Mouse (Mus musculus): Measurements from ENCODE around the gene Mrto4. TPM values are rescaled to one million over a fixed set of nuclear protein-coding genes. Genes with fewer than 3 reads are reported as not detected.
A peak's percentile ranks its signal among the peaks of the same experiment; 100 is the strongest.
"Not testable (repeated sequence)": the region's sequence is repeated elsewhere in the genome, so short reads cannot be mapped to it uniquely, and the experiment has no call there.

The Mrto4 gene
- 10 to 100 TPM; 58.8 to 60.6 TPM for total RNA-seq (2021)
- long read RNA-seq, experiment 1, transcript Mrto4-202 (8 exons, 1,221 nt) = major isoform, 21 of 27 reads
- long read RNA-seq, experiment 1, partial matches to known transcripts = 0 of 27 reads
- long read RNA-seq, experiment 1, other reads (novel, unspliced or antisense) = 6 of 27 reads
- long read RNA-seq, experiment 2, transcript Mrto4-202 (8 exons, 1,221 nt) = major isoform, 50 of 56 reads
- long read RNA-seq, experiment 2, partial matches to known transcripts = 1 of 56 reads
- long read RNA-seq, experiment 2, other reads (novel, unspliced or antisense) = 5 of 56 reads

DNA sequence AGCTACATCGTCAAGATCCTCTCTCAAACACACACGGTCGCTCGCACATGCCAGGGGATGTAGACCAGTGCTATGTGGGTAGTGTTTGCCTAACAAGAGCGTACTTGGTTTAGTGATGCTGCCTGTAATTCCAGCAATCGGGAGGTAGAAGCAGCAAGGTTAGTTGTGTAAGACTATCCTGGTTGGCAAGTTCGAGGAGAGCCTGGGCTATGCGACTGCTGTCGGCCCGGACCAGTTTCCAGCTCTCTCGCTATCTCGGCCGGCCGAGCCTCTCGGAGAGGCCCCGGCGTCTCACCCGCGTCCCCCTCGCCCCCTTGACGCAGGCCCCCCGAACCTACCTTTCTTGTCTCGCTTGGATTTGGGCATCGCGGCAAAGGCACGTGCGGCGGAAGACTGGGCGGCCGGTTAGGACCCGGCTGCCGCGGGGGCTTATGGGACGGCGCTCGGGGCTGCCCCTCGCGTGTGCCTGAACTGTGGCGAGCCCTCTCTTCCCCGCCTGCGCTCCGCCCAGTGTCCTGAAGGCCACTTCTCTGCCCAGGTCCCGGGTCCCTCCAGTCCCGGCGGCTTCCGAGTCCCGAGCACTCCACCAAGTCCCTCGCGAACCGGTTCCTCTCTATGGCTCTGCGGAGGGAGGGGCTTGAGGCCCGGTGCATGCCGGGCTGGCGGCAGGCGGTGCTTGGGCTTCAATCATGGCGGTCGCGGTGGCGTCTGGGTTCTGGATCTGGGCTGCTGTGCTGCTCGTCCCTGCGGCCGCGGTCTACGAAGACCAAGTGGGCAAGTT lies at the start of gene Mrto4, which contains the start of the genes Emc1 and Ubr4:
Gene Mrto4, minus strand, starts transcription at position 646 of the 781 bp plus-strand sequence.
Gene Emc1, plus strand, starts transcription at position 657 of the 781 bp plus-strand sequence.
Gene Ubr4, plus strand, starts transcription at position 679 of the 781 bp plus-strand sequence.
- DNase-seq (ENCODE audit: low spot score in 2 of 2) = peak; percentile 82

DNA sequence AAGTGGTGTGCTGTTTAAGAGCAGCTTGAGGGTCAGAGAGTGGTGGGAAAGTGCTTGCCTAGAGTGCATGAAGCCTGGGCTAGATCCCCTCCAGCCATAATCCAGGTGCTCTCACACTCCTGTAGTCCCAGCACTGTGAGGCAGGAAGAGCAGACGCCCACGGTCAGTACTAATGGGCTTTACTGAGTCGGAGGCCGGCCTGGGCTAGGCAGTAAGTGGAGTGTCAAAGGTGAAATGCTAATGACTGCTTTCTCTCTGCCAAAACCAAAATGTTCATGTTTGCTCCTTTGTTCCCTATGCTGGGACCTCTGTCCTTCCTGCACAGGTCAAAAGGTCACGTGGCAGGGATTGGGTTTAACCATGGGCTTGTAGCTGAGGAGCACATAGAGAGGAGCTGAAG lies 48.1 kb upstream of the Mrto4 start:
- DNase-seq (ENCODE audit: low spot score in 2 of 2) = no peak

GRCm38 (mm10) chr4:139395431-139395830 lies 43.1 kb upstream of the Mrto4 start:
- no peak for DNase-seq (ENCODE audit: low spot score in 2 of 2)

DNA sequence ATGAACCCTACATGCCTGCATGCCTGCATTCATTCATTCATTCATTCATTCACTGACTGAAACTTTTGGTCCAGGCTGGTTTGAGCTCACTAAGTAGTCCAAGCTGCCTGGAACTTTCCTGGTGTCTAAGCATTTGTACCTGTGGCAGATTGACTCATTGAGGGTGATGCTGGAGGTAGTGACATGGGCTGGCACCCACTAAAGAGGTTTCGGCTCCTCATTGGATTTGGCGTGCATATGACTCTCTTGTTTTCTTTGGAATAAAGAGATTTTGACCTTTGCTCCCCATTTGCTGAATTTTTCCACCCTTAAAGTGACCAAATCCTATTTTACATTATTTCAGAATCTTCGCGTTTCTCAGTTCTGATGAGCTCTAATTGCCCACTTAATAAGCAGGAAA lies 37.2 kb upstream of the Mrto4 start:
- no peak for DNase-seq (ENCODE audit: low spot score in 2 of 2)

DNA sequence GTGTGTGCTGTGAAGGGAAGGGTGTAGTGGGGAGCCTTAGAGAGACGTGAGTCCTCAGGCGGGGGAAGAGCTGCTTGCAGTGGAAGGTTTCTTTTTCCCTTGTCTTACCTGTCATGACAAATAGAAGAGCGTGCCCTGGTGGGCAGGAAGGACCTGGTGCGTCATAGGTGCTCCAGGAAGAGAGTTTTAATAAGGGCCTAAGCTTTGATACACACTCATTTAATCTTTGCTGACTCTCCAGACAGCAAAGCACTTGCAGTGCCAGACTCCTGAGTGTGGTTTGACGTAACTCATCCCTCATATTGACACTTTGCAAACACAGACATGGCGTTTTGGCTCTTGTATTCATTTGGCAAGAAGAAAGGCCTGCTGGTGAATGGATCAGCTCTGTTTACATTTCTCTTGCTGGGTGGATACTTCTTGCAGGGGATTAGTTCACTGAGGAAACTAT lies 34.5 kb upstream of the Mrto4 start:
- no peak for DNase-seq (ENCODE audit: low spot score in 2 of 2)

- not testable (repeated sequence) for DNase-seq (ENCODE audit: low spot score in 2 of 2)
Observed at GRCm38 (mm10) chr4:139385841-139386240, 33.5 kb upstream of the Mrto4 start.

GRCm38 (mm10) chr4:139382231-139382630 lies 29.9 kb upstream of the Mrto4 start:
- no peak for DNase-seq (ENCODE audit: low spot score in 2 of 2)

- DNase-seq (ENCODE audit: low spot score in 2 of 2) = no peak
Observed at GRCm38 (mm10) chr4:139381452-139381845, 29.1 kb upstream of the Mrto4 start.

GRCm38 (mm10) chr4:139380775-139381451 lies 28.5 kb upstream of the Mrto4 start:
- no peak for DNase-seq (ENCODE audit: low spot score in 2 of 2)

GRCm38 (mm10) chr4:139380207-139380748 lies 27.9 kb upstream of the Mrto4 start:
- peak; percentile 100 for DNase-seq (ENCODE audit: low spot score in 2 of 2)

GRCm38 (mm10) chr4:139379719-139380118 lies 27.3 kb upstream of the Mrto4 start:
- DNase-seq (ENCODE audit: low spot score in 2 of 2) = no peak

DNA sequence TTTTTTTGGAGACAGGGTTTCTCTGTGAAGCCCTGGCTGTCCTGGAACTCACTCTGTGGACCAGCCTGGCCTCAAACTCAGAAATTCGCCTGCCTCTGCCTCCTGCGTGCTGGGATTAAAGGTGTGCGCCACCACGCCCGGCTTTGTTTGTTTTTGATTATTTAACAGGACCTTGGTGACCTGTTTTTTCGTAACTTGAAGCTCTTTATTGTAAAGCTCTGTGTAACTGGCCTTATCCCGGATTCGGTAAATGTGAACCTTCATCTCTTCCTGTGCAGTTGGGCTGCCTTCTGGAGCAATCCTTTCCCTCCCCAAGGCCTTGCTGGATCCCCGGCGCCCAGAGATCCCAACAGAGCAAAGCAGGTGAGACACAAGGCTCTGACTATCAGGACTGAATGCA lies 21.2 kb upstream of the Mrto4 start:
- DNase-seq (ENCODE audit: low spot score in 2 of 2) = no peak

DNA sequence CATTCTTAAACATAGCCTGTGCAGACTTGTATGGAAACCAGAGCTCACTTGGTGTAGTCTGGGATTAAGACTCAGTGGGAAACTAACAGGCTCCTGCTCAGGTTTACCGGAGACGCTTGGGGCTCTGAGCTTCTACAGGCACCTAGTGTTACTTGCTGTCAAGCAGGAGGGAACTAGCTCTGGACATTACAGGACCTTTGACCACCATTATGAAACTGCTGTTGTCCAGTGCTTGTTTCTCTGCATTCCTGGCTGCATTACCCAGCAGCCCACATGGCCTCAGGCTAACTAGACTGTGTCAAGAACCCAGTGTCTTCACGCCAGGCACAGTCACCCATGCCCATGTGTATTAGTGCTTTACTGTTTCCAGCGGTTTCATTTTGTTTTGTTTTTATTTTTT lies 20.8 kb upstream of the Mrto4 start:
- DNase-seq (ENCODE audit: low spot score in 2 of 2) = no peak

GRCm38 (mm10) chr4:139368038-139368437 lies 15.7 kb upstream of the Mrto4 start:
- DNase-seq (ENCODE audit: low spot score in 2 of 2) = no peak

DNA sequence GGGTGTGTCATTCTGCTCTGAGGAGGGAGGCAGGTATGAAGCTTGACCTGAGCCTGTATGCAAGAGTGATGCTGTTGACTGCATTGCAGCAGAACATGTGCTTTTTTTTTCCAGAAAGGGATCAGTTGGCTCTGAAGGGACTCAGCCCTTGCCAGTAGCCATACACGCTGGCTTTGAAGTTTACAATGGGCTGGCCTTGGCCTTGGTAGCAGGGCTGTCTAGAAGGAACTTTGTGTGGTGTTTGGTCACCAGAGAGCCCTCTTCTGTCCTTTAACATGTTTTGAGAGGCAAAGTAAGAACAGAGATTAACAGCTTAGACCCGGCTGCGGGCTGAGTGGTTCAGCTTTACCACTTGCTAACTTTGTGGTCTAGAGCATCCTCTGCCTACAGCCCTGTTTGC lies 15.0 kb upstream of the Mrto4 start:
- DNase-seq (ENCODE audit: low spot score in 2 of 2) = no peak

- no peak for DNase-seq (ENCODE audit: low spot score in 2 of 2)
Observed at GRCm38 (mm10) chr4:139360761-139361548, 8.6 kb upstream of the Mrto4 start.

- no peak for DNase-seq (ENCODE audit: low spot score in 2 of 2)
Observed at GRCm38 (mm10) chr4:139357211-139357610, 4.8 kb upstream of the Mrto4 start.

DNA sequence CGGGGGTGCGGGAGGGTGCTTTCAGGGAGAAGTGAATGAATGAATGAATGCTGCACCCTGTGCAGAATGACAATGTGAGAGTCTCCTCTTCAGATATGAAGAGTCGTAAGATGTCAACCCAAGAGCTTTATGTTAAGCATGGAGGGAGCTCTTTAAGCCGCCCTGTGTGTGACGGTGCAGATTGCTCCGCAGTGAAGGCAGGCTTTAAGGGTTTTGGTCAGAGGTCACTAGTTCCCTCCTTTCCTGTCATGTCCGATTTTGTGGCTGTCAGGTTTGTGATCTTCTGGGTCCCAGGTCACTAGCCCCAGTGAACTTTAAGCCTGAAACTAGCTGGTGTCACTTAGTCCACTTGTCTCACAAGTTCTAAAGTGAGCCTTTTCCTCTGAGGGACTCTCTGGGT lies 456 bp upstream of the Mrto4 start:
- no peak for DNase-seq (ENCODE audit: low spot score in 2 of 2)

GRCm38 (mm10) chr4:139345416-139346019 lies 6.9 kb downstream of the Mrto4 start:
- no peak for DNase-seq (ENCODE audit: low spot score in 2 of 2)

GRCm38 (mm10) chr4:139343718-139344117 lies 8.7 kb downstream of the Mrto4 start:
- peak; percentile 26 to 46 for DNase-seq (ENCODE audit: low spot score in 2 of 2)

All from adrenal gland, adult 18-20 months (tissue).